Mouse (Mus musculus) forelimb bud, embryonic 11.5 days (tissue): ENCODE measurements around the gene Rnf128.
A peak's percentile ranks its signal among the peaks of the same experiment; 100 is the strongest.

Experiments used
- DNase-seq: peaks from one replicate; pipeline ENCODE4 v3.0.0-alpha.2; 2012; ENCODE audit warnings: low read depth, low spot score

The Rnf128 gene

GRCm38 (mm10) chrX:139614761-139615160, 51.6 kb downstream of the Rnf128 start:
- no peak for DNase-seq

- DNase-seq: no peak
These were observed 59.0 kb downstream of the Rnf128 start for GRCm38 (mm10) chrX:139622071-139622470.

DNA sequence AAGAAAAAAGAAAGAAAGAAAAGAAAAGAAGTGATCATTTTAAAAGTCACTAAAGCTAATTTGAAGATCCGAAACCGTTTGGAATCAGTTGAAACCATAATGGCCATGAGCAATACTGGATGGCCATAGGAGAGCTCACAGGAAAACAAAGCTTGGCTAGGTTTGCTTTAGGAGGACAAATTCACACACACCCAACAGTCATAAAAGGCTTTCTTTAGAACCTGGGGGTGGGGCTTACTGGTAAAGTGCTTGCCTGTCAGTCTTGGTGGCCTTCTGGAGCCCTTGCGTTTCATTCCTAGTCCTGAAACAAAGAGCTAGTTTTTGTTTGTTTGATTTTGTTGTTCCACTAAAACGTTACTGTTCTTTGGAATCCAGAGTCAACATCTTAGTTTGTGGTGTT, 71.6 kb downstream of the Rnf128 start:
- no peak for DNase-seq

DNA sequence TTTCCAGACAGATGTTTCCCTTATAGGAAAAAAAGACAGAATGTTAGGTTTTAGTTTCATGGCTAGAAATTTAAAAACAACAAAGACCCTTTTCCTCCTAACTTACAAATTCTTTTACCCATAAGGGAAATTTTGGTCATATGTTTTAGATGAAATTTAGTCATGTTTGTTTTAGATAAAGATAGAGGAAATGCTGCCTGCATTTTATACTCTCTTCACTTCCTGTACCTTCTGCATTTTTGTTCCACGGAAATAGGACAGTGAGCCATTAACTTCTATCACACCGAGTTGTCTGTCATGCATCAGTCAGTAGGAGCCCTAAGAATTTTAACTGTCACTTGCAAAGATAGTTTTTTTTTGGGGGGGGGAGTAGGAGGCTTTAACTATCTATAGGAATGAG, 76.6 kb downstream of the Rnf128 start:
- no peak for DNase-seq

DNA sequence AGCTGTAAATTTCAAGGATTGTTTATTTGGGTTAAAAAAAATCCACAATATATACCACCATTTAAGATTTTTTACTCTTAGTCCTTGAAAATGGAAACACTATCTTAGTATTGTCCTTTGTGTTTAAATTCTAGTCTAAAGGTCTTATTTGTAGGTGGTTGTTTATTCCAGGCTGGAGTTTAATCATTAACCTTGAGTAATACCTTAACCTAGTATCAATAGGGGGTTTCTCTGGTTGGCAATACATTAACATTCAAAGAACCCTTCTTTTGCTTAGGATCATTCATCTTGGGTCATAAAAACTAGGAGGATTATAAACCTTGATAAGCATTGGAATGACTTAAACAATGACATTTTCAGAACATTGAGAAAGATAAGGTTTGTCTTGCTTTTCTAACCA, 77.3 kb downstream of the Rnf128 start:
- no peak for DNase-seq

DNA sequence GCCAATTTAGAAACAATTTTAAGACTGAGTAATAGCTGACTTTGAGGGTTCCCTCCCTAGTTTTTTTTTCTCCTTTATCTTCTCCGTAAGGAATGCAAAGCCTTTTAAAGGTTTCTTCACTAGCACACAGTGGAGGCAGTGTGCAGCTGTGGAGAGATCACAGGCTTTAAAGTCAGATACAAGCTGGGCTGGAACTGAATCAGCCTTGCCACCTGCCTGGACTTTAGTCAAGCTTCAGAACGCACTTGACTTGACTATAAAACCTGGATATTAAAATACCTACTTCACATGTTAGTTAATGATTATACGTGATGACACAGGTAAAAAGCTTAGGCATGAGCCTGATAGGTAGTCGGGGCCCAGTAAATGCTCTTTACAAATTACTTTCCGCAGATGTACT, 89.1 kb downstream of the Rnf128 start:
- no peak for DNase-seq

DNA sequence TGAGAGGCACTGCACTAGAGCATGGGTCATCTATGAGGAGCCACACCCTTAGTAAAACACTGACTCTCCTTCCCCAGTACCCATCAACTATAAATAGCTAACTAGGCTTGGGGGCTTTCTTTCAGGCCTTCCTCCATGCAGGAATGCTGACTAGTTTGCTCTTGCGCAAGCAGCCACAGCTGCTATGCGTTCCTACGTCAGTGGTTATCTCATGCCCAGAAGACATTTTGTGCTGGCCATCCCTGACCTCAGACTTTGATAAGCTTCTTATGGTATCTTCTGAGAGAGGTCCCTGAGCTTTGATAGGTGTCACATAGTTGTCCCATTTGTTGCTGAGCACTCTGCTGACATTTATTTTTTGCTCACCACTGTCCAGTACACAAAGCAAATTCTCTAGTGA, 90.2 kb downstream of the Rnf128 start:
- no peak for DNase-seq

DNA sequence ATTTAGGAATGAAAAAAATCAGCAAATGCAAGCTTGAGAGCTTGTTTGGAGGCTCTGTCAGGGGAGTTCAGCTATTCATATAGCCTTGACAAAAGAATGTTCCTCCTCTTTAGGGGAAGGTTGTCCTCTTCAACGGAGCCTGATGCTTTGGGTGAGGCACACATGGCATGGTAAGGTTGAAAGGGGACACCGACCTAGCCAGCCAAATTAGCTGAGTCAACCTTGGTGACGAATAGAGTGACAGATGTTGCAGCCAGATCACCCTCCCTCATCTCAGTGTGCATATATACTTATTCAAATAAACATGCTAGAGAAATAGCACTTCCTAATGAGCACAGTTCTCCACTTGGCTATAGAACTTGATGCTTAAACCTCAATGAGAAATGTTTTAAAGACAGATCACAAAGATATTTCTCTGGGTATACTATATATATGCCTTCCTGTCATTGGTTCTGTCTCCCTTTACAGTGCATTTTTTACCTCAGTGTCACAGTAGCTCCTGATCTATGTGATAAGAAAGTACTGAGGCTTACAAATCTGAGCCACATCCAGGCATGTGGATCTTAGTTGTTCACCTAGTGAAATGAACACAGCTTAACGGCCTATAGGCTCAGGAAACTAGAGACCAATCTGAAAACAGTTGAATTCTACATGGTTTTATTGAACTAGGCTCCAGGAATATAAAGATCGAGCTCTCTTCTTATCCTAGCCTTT, 91.4 kb downstream of the Rnf128 start:
- DNase-seq: no peak

DNA sequence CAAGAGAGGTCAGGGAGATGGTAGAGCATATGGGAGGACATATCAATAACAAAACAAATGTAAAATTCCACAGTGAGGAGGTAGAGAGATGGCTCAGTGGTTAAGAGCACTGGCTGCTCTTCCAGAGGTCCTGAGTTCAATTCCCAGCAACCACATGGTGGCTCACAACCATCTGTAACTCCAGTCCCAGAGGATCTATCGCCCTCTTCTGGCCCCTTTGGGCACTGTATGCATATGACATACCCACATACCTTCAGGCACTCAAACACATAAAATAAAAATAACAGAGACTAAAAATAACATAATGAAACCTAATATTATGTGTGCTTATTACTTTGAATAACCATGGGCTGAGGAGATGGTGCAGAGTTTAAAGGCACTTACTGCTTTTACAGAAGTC, 99.0 kb downstream of the Rnf128 start:
- no peak for DNase-seq

- DNase-seq: no peak
These were observed 102.7 kb downstream of the Rnf128 start for GRCm38 (mm10) chrX:139665829-139666228.

DNA sequence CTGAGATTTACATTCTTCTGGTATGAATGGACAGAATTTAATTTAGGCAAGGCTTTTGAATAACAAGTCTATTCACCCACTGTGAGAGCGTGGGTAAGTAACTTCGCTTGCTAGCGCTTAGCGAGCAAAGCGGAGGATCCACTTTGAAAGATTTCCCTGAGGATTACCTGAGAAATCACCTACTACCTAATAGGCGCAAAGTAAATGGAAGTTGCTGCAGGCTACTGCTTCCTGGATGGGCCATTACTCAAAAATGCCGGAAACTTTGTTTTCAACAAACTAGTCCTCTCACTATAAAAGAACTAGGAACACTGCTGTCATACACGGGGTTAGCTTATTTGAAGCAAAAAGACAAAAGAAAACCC, 121.3 kb downstream of the Rnf128 start:
- no peak for DNase-seq

- peak; percentile 86 for DNase-seq
These were observed 121.9 kb downstream of the Rnf128 start, which contains the start of gene Tbc1d8b for GRCm38 (mm10) chrX:139684775-139685695. Tbc1d8b (plus strand) TSS chrX:139684996.

DNA sequence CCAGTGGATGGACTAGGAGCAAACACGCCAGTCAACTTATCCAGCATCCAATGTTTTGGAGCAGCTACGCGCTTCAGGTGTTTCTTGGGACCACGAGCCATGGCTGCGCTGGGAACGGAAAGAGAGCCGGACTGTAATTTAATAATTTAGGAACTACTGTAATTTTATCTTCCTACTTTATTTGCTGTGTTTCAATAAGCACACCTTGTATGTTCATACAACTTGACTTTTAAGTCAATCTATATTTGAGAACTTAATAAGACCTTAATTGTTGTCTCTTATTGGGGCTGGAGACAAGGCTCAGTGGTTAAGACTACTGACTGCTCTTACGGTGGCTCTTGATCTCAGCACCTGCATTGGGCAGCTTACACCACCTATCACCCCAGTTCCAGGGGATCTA, 151.3 kb downstream of the Rnf128 start, which contains the start of gene Gm15013:
Gene Gm15013 (minus strand): TSS at position 101 of the 400 bp plus-strand sequence.
- DNase-seq: no peak

DNA sequence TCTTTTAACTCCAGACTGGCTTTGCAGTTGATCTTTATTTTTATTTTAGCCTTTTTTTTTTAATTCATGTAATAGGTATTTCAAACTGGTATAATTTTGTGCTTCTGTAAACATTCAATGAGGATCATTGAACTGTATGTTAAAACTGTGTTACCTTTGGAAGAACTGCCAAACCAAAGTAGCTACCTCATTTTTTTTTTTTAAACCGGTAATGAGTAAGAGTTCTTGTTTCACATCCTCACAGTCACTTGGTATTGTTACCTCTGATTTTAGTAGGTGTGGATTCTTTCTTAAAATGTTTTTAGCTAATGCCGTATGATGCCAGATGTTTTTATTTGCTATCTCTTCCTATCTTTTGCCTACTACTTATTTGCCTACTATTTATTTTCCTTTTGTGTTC, 159.2 kb downstream of the Rnf128 start:
- DNase-seq: no peak
